Mouse (Mus musculus) spleen, postnatal 10 days (tissue): ENCODE measurements around the gene Kif5a.

Experiments
- DNase-seq, 2 experiments: peaks; one replicate each; pipeline ENCODE4 v3.0.0; 2021 to 2022; ENCODE audit warnings: low spot score in 2 of 2

Kif5a gene

GRCm38 (mm10) chr10:127177235-127177634, 85.9 kb downstream of the Kif5a start:
- DNase-seq, result peak in 1 of 2 experiments; percentile 14

GRCm38 (mm10) chr10:127176756-127177155, 86.4 kb downstream of the Kif5a start:
- DNase-seq, result peak in 1 of 2 experiments; percentile 17

DNA sequence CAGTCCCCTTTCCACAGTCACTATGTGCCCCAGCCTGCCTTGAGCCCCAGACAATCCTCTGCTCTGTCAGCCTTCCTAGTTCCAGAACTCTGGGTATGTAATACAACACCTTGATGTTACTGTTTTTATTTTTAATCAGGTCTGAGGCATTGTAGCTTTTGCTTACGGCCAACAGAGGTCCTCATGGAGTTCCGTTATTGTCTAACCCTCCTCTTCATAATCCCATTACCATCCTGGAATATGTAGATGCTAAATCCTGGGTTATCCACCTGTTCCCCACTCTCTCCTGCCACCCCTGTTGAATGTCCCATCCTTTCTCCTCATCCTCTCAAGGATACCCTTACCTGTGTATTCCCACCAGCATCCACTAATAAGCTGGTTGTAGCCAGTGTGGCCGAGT, 86.9 kb downstream of the Kif5a start:
- peak in 1 of 2 experiments; percentile 9 for DNase-seq
